Mouse (Mus musculus) cerebellum, adult 11-12 months (tissue): ENCODE data around the gene Adamts6.
A peak's percentile ranks its signal among the peaks of the same experiment; 100 is the strongest.

ENCODE experiments used
- DNase-seq: peaks from one replicate; pipeline ENCODE4 v3.0.0; 2022

The Adamts6 gene

GRCm38 (mm10) chr13:104517638-104518311, 230.1 kb downstream of the Adamts6 start:
- DNase-seq = no peak

GRCm38 (mm10) chr13:104518312-104519005, 230.8 kb downstream of the Adamts6 start:
- DNase-seq = peak; percentile 85

DNA sequence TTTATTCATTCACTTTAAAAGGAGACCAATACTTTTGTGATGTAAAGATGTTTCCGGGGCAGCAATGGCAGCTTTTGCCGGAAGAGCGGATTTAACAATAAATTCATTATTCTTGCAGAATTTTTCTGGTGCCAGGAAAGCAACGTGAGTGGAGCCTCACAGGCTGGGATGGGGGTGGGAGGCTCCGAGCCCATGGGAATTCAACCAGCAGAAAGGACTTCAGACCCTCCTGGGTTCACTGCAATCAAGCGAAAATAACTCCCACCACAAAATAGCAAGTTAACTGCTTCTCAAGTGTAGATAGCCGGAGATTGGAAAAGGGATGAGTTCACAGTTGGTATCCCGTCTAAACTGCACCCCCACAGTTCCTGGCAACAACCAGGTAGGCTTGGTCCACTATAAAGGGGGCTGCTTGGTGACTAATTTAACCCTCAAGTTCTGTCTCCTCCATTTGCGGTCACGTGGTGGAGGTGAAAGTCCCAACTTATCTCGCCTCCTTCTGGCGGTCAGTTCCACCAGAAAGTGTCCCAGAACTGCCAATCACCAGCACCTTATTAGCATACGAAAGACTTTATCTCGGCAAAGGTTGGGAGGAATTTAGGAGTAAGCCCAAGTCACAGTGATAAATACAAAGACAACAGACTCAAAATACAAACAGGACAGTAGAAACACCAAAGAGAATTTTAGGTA, 231.5 kb downstream of the Adamts6 start:
- DNase-seq = no peak

- no peak for DNase-seq
Observed at GRCm38 (mm10) chr13:104519981-104520380, 232.3 kb downstream of the Adamts6 start.

DNA sequence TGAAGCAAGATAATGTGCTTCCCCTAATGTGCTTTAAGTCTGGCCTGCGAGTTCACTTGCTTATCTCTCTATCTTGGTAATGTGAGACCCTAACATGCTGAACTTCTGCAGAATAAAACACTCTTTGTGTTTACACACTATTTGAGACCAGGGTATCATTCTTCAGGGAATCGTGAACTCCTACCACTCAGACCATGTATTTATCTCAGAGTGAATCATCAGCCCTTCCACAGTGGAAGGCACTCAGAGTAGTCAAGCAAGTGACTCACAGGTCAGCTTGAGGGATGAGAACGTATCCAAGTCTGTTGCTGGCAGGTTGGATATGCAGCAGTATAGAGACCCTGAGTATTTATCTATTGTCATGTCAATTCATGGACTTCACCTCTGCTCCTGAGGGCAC, 232.8 kb downstream of the Adamts6 start:
- DNase-seq = no peak

DNA sequence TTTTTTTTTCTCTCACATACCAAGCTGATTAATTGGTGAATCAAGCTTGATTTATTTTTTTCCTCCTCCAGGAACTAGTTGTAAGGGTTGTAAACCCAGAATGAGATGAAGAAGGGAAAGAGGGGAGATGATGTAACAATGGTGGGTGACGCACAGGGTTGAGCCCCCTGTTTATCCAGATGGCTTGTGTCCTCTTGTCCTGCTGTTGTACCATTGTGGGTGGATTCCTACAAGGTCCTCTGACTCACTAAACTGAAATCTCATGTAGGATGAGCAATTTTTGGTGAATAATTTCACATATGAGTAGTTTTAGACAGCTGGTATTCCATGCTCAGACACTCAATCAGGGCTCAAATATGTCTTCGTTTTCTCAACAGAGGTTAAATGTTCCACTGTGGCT, 233.9 kb downstream of the Adamts6 start:
- DNase-seq = no peak

GRCm38 (mm10) chr13:104525656-104526055, 238.0 kb downstream of the Adamts6 start:
- DNase-seq = no peak

GRCm38 (mm10) chr13:104529238-104529637, 241.6 kb downstream of the Adamts6 start:
- no peak for DNase-seq

GRCm38 (mm10) chr13:104531841-104532240, 244.2 kb downstream of the Adamts6 start:
- DNase-seq = no peak

- DNase-seq = no peak
Observed at GRCm38 (mm10) chr13:104532723-104533122, 245.1 kb downstream of the Adamts6 start.

GRCm38 (mm10) chr13:104533806-104534495, 246.3 kb downstream of the Adamts6 start:
- DNase-seq = no peak

- no peak for DNase-seq
Observed at GRCm38 (mm10) chr13:104540861-104541398, 253.3 kb downstream of the Adamts6 start.

DNA sequence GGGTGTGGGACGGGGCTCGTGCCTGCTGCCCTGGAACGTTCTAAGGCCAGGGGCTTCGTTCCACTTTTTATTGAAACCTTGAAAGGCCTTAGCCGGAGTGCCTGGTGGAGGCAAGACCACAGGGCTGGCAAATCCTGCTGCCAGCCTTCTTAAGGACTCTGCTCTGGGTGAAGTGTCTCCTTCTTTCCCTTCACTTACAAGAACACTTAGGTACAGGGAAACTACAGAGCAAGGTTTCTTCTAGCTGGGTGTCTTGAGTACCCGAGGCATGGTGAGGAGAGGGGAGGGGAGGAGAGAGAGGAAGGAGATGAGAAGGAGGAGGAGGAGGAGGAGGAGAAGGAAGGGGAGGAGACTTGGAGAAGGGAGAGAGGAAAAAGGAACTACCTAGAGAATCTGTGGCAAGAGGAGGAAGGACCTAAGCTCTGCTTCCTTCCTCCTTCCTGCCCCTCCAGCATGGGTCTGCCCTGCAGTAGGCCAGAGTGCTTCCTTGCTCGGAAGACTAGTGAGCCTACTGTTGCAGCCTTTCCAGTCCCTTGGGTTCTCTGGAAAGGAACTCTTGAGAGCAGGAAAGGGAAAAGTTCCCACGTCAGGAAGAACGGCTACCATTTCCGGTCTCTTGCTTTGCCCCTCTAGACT, 254.6 kb downstream of the Adamts6 start:
- DNase-seq = no peak

DNA sequence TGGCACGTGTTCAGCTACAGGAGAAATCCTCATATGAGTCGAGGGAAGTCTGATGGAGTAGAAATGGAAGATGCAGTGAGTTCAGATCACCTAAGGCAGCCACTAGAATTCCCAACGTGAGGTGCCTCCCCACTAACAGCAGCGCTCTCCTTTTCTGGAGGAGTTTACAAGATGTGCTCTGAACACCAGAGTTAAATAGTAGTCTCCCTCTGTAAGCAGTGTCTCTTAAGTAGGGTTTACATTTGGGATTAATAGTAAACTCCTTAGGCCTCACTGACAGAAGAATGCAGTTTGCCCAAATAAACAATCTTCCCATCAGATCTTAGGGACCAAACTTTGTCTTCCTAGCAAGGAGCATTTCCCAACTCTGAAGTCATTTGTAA, 255.1 kb downstream of the Adamts6 start:
- no peak for DNase-seq
